Mouse (Mus musculus) right cerebral cortex, postnatal 14 days (tissue): ENCODE measurements around the gene Dnaja4.
"Not testable (repeated sequence)": the region's sequence is repeated elsewhere in the genome, so short reads cannot be mapped to it uniquely, and the experiment has no call there.

ENCODE experiments used
- DNase-seq: peaks from one replicate; pipeline ENCODE4 v3.0.0; 2022

Gene Dnaja4

DNA sequence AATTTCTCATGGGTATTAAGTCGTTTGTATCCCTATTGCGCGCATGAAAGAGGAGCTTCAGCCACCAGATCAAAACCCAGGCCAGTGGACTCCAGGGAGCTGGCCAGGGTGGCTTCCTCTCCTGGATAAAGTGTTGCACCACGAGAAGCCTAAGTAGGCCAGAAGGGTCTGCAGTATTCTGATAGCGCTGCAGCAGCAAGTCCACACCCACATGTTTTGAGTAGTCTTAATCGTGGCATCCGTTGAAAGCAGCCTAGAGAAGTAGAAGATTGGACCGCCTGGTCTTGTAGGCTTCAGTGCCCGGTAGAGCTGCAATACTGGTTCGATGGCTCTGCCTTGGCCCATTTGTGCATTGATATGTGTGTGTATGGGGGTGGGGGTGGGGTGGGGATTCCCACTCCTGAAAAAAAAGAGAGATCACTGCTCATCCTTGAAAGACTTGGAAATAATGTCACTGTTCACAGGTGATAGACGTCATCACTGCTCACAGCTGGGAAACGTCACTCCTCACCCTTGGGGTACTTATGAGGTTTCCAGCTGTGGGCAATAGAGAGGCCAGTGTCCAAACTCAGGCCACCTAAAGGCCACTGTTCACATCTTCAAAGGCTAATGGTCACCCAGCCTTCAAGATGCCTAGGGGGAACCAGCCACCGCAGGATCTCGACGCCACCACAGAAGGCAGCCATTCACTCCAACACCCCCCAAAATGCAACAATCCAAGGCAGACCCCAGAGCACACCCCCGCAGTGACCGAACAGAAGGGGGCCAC, at the start of gene Dnaja4:
TSS of gene Dnaja4 (plus strand) at position 556 of the 769 bp plus-strand sequence.
- DNase-seq: no peak

DNA sequence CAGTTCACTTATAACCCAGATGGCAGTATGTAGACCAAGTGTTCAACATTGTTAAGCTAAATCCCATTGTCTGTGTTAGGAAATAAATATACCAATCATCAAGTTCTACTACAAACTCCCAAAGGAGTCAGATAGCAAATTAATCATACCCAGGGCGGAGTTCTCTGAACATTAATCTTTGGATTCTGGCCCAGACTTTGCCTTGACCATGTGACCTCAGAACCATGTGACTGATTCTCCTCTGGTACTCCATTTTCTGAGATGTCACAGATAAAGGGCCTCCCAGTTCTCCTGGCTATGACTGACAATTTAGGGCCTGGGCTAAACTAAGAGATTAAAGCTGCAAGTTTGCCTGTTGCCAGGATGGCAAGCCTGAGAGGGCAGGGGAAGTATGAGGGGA, 49.3 kb upstream of the Dnaja4 start:
- DNase-seq: no peak

DNA sequence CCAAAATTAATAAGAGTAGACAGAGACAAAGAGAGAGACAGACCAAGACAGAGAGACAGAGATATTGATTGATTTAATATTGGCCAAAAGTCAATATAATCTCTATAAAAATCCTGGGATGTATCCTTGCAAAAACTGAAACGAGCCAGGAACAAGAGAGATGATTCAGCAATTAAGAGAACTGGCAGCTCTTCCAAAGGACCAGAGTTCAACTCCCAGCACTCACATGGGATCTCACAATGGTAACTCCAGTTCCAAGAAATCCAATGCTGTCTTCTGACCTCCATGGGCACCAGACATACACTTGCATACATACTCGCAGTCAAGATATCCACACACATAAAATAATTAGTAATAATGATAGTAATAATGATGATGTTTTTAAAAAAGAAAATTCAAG, 45.9 kb upstream of the Dnaja4 start:
- DNase-seq: no peak

DNA sequence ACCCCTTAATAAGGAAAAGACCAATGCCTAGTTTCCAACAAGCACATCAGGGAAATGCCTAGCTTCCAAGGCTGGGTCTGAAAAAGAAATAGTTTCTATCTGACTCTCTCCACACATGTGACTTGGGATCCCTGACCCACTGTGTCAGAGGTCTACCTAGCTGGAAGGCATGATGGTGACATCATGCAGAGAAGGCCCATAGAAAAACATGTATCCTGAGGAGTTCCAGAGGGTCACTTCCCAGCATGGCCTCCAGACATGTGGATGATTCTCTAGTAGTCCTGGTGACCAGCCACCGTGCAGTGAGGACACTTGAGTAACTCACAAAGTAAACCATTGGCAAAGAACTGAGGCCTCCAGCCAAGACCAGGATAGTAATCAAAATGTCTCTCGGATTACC, 42.8 kb upstream of the Dnaja4 start:
- no peak for DNase-seq

- DNase-seq: no peak
These were observed 42.3 kb upstream of the Dnaja4 start for GRCm38 (mm10) chr9:54656402-54656801.

GRCm38 (mm10) chr9:54658773-54659172, 39.9 kb upstream of the Dnaja4 start:
- no peak for DNase-seq

GRCm38 (mm10) chr9:54661605-54662377, 36.9 kb upstream of the Dnaja4 start, which contains the start of gene Acsbg1:
Acsbg1 (minus strand) TSS chr9:54661870.
- peak; percentile 28 for DNase-seq

DNA sequence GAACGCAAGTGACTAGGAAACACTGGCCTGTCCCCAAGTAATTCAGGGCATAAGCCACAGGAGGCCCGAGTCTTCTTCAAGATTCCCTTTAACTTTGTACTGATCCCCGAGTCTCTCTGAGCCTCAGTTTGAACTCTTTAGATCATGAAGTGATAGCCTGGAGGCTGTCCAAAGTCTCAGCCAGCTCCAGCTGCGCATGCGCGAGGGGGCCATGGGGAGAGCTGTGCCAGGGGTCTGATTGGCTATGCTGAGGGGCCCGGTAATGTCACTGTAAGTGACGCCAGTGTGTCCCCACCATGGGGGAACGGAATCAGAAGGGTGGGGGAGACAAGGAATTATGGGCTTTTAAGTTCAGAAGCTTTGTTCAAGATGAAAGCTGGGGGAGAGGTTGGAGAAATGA, 34.3 kb upstream of the Dnaja4 start:
- no peak for DNase-seq

DNA sequence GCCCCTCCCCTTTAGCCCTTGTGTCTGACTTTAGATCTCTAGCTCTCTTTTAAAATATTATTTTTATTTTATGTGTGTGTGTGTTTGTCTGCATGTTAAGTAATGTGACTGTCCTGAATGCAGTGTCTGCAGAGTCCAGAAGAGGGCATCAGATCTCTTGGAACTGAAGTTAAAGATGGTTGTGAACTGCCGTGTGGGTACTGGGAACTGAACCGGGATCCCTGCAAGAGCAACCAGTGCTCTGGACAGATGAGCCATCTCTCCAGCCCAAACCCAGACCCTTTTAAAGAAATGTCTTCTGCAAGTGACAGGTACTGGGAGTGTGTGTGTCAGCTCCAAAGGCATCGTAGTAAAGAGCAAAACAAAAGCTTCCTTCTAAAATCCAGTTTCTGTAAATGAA, 32.6 kb upstream of the Dnaja4 start:
- DNase-seq: no peak

GRCm38 (mm10) chr9:54668455-54668854, 30.2 kb upstream of the Dnaja4 start:
- DNase-seq: no peak

- DNase-seq: no peak
These were observed 26.7 kb upstream of the Dnaja4 start for GRCm38 (mm10) chr9:54671962-54672361.

GRCm38 (mm10) chr9:54673887-54674286, 24.8 kb upstream of the Dnaja4 start:
- no peak for DNase-seq

DNA sequence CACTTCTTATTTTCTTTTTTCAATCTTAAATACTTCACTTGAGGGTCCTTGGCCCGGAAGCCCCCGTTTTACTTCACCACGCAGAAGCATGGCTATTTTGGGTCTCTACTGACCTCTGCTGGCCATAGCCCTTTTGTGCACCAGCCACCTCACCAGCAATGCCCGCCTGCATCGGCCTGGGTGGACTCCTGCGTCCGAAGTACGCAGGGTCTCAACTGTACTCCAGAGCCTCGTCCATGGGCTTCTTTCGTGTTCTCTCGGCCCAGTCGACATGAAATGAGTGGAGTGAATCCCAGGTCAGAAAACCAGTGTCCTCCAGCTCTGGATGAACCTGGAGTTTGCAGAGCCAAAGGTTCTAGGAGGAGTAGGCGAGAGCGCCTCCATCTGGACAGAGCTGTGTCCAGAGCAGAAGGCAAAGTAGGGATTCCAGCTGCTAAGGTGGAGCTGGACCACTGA, 22.1 kb upstream of the Dnaja4 start:
- DNase-seq: peak; percentile 66

- no peak for DNase-seq
These were observed 15.8 kb upstream of the Dnaja4 start for GRCm38 (mm10) chr9:54682846-54683245.

GRCm38 (mm10) chr9:54683814-54684605, 14.7 kb upstream of the Dnaja4 start:
- DNase-seq: no peak

- peak; percentile 70 for DNase-seq
These were observed 11.1 kb upstream of the Dnaja4 start for GRCm38 (mm10) chr9:54687246-54688236.

GRCm38 (mm10) chr9:54689446-54689845, 9.2 kb upstream of the Dnaja4 start:
- DNase-seq: no peak

- not testable (repeated sequence) for DNase-seq
These were observed 8.0 kb upstream of the Dnaja4 start for GRCm38 (mm10) chr9:54690697-54691096.

GRCm38 (mm10) chr9:54691241-54691805, 7.3 kb upstream of the Dnaja4 start:
- DNase-seq: not testable (repeated sequence)

DNA sequence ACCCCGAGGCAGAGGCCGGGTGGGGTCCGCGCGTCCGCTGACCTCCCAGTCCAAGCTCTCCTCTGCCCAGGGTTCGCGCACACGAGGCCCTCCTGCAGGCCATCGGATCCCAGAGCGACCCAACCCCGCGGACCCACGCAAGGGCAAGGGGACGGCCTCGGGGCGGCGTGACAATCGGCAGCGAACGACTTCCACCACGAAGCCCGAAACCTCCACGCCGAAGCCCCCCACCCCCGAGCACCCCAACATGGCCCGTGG, 343 bp downstream of the Dnaja4 start:
- DNase-seq: no peak

- DNase-seq: peak; percentile 80
These were observed 886 bp downstream of the Dnaja4 start for GRCm38 (mm10) chr9:54699345-54700173.
